Mouse (Mus musculus) heart, embryonic 11.5 days (tissue): Measurements from ENCODE around the gene Dgki. TPM values are rescaled to one million over a fixed set of nuclear protein-coding genes. Genes with fewer than 3 reads are reported as not detected.

Experiments
- ATAC-seq: fragments of 200-750 bp; cut with Nextera tagmentation; replicated peaks from 2 replicates; pipeline ENCODE4 v1.8.0; 2017; ENCODE audit warnings: moderate library complexity; ENCODE audit not compliant: insufficient number of reproducible peaks, low FRiP score, low TSS enrichment
- H3K27ac ChIP-seq: fragments of 300-500 bp; sonication (generic); 2 replicates; pipeline ENCODE4 v1.5.1; 2014; ENCODE audit warnings: mild to moderate bottlenecking, low read depth, low read length
- H3K27me3 ChIP-seq: fragments of 300-500 bp; sonication (generic); 2 replicates; pipeline ENCODE4 v1.6.1; 2014; ENCODE audit warnings: mild to moderate bottlenecking, low read length, mixed read lengths; ENCODE audit not compliant: control insufficient read depth, insufficient read depth
- H3K36me3 ChIP-seq: fragments of 300-500 bp; sonication (generic); 2 replicates; pipeline ENCODE4 v1.6.1; 2014; ENCODE audit warnings: mild to moderate bottlenecking, low read length, moderate library complexity, mixed read lengths; ENCODE audit not compliant: control insufficient read depth, insufficient read depth
- H3K4me1 ChIP-seq: fragments of 300-500 bp; sonication (generic); 2 replicates; pipeline ENCODE4 v1.6.1; 2014; ENCODE audit warnings: low read length; ENCODE audit not compliant: control insufficient read depth, insufficient read depth
- H3K4me2 ChIP-seq: fragments of 300-500 bp; sonication (generic); 2 replicates; pipeline ENCODE4 v1.6.1; 2014; ENCODE audit warnings: mild to moderate bottlenecking, moderate library complexity
- H3K4me3 ChIP-seq: fragments of 300-500 bp; sonication (generic); 2 replicates; pipeline ENCODE4 v1.5.1; 2014; ENCODE audit warnings: low read depth, low read length
- H3K9ac ChIP-seq: fragments of 300-500 bp; sonication (generic); 2 replicates; pipeline ENCODE4 v1.6.1; 2014; ENCODE audit warnings: mild to moderate bottlenecking, low read depth, low read length, moderate library complexity
- H3K9me3 ChIP-seq: fragments of 300-500 bp; sonication (generic); replicated peaks from 2 replicates; pipeline ENCODE4 v1.6.1; 2016; ENCODE audit warnings: low read length; ENCODE audit not compliant: control insufficient read depth
- WGBS: fragments of 180-500 bp; shearing (Covaris S2); extraction: QIAGEN DNeasy Blood & Tissue Kit; methylation state at CpG from one replicate; pipeline ENCODE4 v1.1.7; 2014; ENCODE audit not compliant: insufficient replicate concordance; 5-methylcytosine and 5-hydroxymethylcytosine counted together
- polyA plus RNA-seq: library from polyadenylated mRNA; unstranded; fragments of >200 nt; fragmentation: Nextera tagmentation; extraction: Ambion mirVana; gene quantifications from 2 replicates; pipeline ENCODE4 v1.2.1, GENCODE M21; 2014

The Dgki gene
- polyA plus RNA-seq, 1 experiment from 2014 or later: 1.0 TPM

- Histone ChIP-seq H3K4me2 (peak overlapping the region; percentile 58), H3K9me3 (no peaks in the 10 kb centered on the region), H3K9ac (no peak overlapping the region), H3K27ac (peak overlapping the region; percentile 61; the same call in 1 of the 2 replicates), H3K4me1 (no peaks in the 10 kb centered on the region), H3K36me3 (no peaks in the 10 kb centered on the region), H3K27me3 (no peaks in the 10 kb centered on the region), H3K4me3 (no peak overlapping the region)
- no peak for ATAC-seq
- WGBS: 43% methylated on average over 18 of the region's 18 CpGs
Measured at GRCm38 (mm10) chr6:37097356-37098155, 202.4 kb downstream of the Dgki start.

DNA sequence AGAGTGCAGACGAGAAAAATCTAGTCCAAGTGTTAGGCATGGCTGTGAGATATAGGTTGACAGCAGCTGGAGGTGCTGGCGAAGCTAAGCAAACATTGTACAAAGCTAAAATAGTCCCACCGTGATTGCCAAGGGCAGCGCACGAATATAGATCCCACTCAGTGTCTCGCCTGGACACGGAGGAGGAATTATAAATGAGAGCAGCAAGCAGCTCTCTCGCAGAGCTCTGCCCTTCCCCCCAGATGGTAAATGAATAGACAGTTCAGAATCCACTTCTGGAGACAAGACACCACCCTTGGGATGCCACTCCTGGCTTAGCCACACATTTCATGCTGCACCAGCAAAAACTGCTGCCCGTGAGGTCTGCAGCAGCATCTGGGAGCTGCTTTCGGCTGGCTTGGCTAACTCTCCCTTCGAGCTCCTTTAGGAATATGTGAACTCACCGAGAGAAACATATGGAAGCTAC lies 203.1 kb downstream of the Dgki start:
- Histone ChIP-seq H3K4me1 (no peaks in the 10 kb centered on the region), H3K9me3 (no peaks in the 10 kb centered on the region), H3K27me3 (no peaks in the 10 kb centered on the region), H3K9ac (no peak overlapping the region), H3K4me3 (peak overlapping the region; percentile 8; the same call in 1 of the 2 replicates), H3K36me3 (no peaks in the 10 kb centered on the region), H3K27ac (peak overlapping the region; percentile 61; the same call in 1 of the 2 replicates), H3K4me2 (peak overlapping the region; percentile 58)
- no peak for ATAC-seq
- WGBS: 28% methylated on average over 12 of the region's 12 CpGs

DNA sequence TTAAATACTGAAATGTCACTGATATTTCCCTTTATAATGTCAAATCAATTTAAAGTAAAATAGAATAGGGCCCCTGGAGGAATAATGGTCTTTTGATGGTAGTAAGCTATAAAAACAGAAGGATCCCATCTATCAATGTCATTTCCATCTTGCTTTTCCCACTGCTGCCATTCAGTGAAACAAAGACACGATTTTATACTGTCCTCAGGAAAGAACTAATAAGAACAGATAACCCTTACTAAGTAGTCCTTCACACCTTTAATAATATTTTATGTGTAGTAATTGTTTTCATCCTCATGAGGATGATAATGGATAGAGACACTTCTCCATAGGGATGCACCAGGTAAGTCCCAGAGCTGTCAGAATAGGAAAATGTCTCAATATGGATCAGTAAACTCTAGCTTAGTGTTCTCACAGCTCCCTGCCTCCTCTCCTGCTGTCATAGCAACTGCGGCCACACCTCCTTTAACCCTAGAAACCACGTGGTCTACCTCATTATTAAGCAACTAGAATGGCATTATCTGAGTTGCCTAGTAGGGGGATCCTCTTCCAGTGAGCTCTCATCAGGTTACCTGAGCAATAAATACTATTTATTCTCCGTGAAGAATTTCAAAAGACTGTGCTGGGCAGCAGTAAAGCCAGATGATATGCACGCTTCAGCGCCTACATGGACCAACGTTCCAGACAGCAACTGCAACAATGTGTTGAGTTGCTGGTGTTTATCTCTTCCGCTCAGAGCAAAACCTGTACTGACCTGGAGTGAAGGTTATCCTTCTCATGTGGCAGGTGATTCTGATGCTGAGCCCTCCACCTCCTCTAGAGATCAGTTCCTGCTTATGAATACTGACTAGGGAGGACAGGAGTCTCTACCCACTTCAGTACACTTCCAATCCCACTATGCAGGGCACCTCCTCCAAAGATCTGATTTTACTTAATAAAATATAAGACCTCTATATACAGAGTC lies 210.6 kb downstream of the Dgki start:
- no peaks in the 10 kb centered on the region for H3K9me3 ChIP-seq
- H3K36me3 ChIP-seq: no peaks in the 10 kb centered on the region
- H3K9ac ChIP-seq: no peak overlapping the region
- no peaks in the 10 kb centered on the region for H3K27me3 ChIP-seq
- no peak overlapping the region for H3K27ac ChIP-seq
- ATAC-seq: no peak
- no peaks in the 10 kb centered on the region for H3K4me1 ChIP-seq
- no peak overlapping the region for H3K4me3 ChIP-seq
- no peak overlapping the region for H3K4me2 ChIP-seq
- WGBS: 43% methylated on average over 8 of the region's 8 CpGs

DNA sequence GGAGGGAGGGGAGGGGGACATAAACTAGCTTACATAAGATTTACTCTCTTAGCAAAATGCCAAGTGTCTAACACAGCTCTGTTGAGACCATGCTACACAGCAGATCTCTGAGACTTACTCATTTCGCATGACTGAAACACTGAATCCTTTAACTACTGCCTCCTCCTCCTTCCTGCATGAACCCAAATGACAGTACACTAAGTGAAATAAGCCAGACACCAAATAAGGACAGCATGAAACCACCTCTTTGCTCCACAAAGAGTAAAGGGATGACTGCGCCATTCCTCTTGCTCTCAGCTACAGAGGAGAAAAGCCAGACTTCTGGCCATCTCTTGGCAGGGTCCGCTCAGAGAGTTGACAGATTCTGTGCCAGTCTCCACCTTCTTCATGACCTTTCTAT lies 217.0 kb downstream of the Dgki start:
- H3K4me3 ChIP-seq: no peak overlapping the region
- no peak overlapping the region for H3K27ac ChIP-seq
- no peaks in the 10 kb centered on the region for H3K4me1 ChIP-seq
- H3K27me3 ChIP-seq: no peaks in the 10 kb centered on the region
- H3K9ac ChIP-seq: no peak overlapping the region
- H3K4me2 ChIP-seq: no peak overlapping the region
- H3K36me3 ChIP-seq: no peaks in the 10 kb centered on the region
- WGBS: 67% methylated on average over 3 of the region's 3 CpGs
- H3K9me3 ChIP-seq: no peaks in the 10 kb centered on the region
- no peak for ATAC-seq

DNA sequence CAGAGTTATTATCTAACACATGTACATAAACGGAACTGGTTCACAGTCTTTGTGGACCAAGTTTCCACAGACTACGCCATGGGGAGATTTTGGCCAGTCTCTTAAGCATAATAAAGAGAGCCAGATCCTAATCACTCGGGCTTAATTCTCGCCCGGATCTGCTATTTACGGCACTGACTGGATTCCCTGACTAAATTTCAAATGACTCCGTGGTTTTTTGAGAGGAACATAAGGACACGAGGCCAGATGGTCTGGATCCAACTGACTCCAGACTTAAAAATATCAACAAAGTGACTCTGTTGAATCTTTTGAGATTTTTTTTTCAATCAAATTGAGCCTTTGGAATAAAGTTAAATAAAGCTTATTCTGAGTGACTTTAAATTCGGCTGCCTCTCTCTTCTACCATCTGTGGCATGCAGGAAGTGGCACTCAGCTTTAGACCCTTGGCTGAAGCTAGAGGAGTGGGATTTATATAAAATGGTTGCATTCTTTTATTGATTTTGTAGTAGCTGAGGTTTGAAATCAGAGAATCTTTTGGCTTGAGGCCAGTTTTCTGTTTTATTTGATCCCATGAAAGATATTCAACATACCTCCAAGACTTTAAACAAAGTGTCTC lies 227.5 kb downstream of the Dgki start:
- Histone ChIP-seq H3K36me3 (no peaks in the 10 kb centered on the region), H3K4me3 (no peak overlapping the region), H3K4me1 (no peaks in the 10 kb centered on the region), H3K4me2 (no peak overlapping the region), H3K9ac (no peak overlapping the region), H3K9me3 (no peaks in the 10 kb centered on the region), H3K27me3 (no peaks in the 10 kb centered on the region), H3K27ac (no peak overlapping the region)
- no peak for ATAC-seq
- WGBS: 72% methylated on average over 9 of the region's 9 CpGs

GRCm38 (mm10) chr6:37069836-37070600 lies 230.0 kb downstream of the Dgki start:
- Histone ChIP-seq H3K27me3 (no peaks in the 10 kb centered on the region), H3K9me3 (no peaks in the 10 kb centered on the region), H3K9ac (no peak overlapping the region), H3K27ac (no peak overlapping the region), H3K36me3 (no peaks in the 10 kb centered on the region), H3K4me2 (no peak overlapping the region), H3K4me3 (no peak overlapping the region), H3K4me1 (no peaks in the 10 kb centered on the region)
- WGBS: 69% methylated on average over 14 of the region's 14 CpGs
- ATAC-seq: no peak

DNA sequence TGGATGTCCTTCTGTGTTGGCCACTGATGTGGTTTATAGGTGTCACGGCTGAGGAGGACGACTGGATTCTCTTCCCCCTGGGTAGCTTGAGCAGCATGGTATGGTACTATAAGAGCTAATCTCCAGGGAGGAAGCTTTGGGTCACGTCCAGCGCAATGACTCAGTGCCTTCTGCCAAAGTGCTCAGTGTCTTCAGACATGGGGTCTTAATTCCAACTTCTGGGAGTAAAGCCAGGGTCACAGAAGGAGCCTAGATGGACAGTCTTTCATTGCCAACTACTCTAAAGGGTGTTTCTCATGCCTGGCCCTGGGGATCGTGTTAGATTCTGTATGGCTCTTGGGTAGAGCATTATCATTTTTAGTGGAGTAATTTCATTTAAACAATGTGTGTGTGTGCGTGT lies 231.2 kb downstream of the Dgki start:
- H3K36me3 ChIP-seq: no peaks in the 10 kb centered on the region
- no peaks in the 10 kb centered on the region for H3K4me1 ChIP-seq
- H3K4me3 ChIP-seq: no peak overlapping the region
- H3K9ac ChIP-seq: no peak overlapping the region
- H3K9me3 ChIP-seq: no peaks in the 10 kb centered on the region
- no peak overlapping the region for H3K27ac ChIP-seq
- H3K4me2 ChIP-seq: no peak overlapping the region
- WGBS: 82% methylated on average over 6 of the region's 6 CpGs
- ATAC-seq: no peak
- H3K27me3 ChIP-seq: no peaks in the 10 kb centered on the region

DNA sequence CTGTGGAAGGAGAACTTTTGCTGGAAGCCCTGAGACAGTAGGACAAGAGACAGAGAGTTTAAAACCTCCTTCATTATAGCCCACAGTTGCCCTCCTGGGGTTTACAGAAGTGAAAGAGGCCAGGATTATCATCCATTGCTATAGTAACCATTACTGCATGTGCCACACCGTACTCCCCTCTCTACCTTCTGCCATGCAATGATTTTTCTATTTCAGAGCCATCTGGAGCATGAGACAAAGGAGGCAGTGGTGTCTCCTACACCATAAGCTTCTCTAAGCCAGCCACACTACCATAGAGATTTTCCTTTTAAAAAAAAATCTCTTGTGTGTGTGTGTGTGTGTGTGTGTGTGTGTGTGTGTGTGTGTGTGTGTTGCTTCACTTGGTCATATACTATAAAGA lies 232.6 kb downstream of the Dgki start:
- H3K4me3 ChIP-seq: no peak overlapping the region
- no peak overlapping the region for H3K27ac ChIP-seq
- H3K27me3 ChIP-seq: no peaks in the 10 kb centered on the region
- 87% methylated on average over 1 of the region's 1 CpGs for WGBS
- no peak overlapping the region for H3K4me2 ChIP-seq
- no peak overlapping the region for H3K9ac ChIP-seq
- H3K4me1 ChIP-seq: no peaks in the 10 kb centered on the region
- no peak for ATAC-seq
- H3K9me3 ChIP-seq: no peaks in the 10 kb centered on the region
- no peaks in the 10 kb centered on the region for H3K36me3 ChIP-seq
